Mouse (Mus musculus) heart, postnatal 4 days (tissue): Measurements from ENCODE around the gene Ttll5. TPM values are rescaled to one million over a fixed set of nuclear protein-coding genes. Genes with fewer than 3 reads are reported as not detected.

ENCODE experiments used
- DNase-seq: peaks from one replicate; pipeline ENCODE4 v3.0.0; 2021
- total RNA-seq, 2 experiments: library from RNA; stranded (reverse); gene quantifications; 2 replicates each; pipeline ENCODE4 v1.2.3; 2021

Ttll5 gene
- total RNA-seq = 10 to 100 TPM; 16.8 to 17.9 TPM

- DNase-seq = peak; percentile 95
Observed at GRCm38 (mm10) chr12:85824438-85825264, at the start of gene Ttll5, which contains the start of gene Erg28. Gene Ttll5, plus strand, starts transcription at chr12:85824659. Gene Erg28, minus strand, starts transcription at chr12:85824550.

GRCm38 (mm10) chr12:85778962-85779361 lies 45.5 kb upstream of the Ttll5 start:
- DNase-seq = no peak

GRCm38 (mm10) chr12:85779707-85780106 lies 44.8 kb upstream of the Ttll5 start:
- no peak for DNase-seq

DNA sequence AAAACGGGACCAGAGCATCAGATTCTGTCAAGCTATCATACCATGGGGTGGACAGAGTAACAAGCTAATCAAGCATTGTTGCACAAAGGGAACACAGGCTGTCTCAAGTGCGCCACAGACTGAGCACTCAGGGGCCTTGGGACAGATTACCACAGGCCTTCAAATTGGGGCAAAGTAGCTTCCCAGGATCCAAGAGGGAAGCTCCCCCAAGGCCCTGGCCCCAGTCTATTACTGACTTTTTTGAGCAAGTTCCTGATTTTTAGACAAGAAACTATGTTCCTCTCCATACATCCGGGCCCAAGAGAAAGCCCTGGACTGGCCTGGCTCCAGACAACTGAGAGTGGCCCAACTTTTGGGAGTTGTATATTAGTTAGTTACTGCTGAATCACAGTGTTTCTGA lies 42.9 kb upstream of the Ttll5 start:
- DNase-seq = no peak

DNA sequence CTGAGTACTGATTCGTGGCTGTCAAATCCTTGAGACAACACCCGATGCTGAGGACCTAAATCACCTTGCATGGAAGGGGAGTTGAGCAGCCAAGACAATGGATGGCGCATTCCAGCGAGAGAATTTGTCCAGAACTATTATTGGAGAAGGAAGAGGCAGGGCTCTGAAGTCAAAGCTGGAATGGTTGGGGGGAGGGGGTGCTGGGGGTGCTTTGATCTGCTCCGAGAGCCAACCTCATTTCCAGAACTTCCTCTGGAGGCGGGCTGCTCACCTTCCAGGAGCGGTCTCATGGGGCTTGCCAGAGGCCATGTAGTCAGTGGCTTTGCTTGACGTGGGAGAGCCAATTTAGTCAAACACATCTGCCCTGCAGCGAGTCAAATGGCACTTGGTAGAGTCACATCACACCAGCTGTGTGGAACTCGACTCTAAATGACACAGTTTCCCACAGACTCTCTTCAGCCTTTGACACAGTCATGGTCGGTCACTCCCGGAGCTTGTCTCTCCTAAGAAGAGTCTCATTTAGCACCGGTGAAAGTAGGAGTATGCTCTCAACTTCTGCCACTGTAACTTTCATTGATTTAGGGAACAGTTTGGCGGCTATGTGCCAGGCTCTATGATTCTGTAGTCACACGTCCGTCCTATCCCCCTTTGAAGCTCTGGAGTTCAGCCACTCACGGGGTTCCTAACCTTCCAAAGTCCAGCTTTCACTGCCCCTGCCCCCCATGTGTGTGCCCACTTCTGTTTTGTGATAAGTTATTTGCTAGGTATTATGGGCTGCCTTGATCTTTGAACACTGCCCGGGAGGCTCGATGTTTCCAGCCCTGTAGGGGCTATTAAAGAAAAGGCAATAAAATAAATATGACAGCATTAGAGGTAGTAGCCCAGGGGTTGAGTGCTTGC lies 39.3 kb upstream of the Ttll5 start:
- DNase-seq = peak; percentile 25

DNA sequence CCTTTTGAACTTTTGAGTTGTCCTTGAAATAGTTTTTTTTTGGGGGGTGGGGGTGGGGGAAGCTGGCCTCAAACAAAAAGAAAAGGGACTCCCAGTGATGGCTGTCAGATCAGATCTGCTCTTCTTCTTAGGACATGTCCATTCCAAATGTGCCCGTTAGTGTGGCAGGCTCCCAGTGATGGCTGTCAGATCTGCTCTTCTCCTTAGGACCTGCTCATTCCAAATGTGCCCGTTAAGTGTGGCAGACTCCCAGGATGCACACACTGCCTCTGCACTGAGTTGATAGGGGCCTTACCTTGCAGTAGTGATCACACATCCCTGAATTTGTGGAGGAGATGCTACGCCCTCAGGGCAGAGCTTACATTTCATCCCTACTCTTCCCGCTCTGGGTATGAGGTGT lies 32.3 kb upstream of the Ttll5 start:
- DNase-seq = no peak

- DNase-seq = peak; percentile 54
Observed at GRCm38 (mm10) chr12:85792821-85793346, 31.6 kb upstream of the Ttll5 start.

DNA sequence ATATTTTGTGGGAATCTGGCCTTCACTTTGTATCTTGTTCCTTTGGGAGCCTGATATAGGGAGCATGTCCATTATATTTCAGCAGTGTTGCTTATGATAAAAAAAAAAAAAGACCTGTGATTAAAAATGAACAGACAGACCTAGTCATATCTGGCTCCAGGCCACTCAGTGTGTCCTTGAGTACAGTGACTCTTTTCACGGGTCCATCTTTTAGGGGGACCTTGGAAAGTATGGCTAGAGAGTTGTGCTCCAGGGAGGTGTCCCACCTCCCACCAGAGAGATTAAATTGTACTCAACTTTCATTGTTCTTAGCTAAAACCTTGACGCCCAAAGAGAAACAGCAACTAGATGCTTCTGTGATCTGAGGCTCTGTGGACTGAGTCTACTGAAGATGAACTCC lies 30.4 kb upstream of the Ttll5 start:
- DNase-seq = no peak

GRCm38 (mm10) chr12:85795551-85795950 lies 28.9 kb upstream of the Ttll5 start:
- no peak for DNase-seq

GRCm38 (mm10) chr12:85800031-85800430 lies 24.4 kb upstream of the Ttll5 start:
- DNase-seq = no peak

GRCm38 (mm10) chr12:85809726-85810125 lies 14.7 kb upstream of the Ttll5 start:
- no peak for DNase-seq

DNA sequence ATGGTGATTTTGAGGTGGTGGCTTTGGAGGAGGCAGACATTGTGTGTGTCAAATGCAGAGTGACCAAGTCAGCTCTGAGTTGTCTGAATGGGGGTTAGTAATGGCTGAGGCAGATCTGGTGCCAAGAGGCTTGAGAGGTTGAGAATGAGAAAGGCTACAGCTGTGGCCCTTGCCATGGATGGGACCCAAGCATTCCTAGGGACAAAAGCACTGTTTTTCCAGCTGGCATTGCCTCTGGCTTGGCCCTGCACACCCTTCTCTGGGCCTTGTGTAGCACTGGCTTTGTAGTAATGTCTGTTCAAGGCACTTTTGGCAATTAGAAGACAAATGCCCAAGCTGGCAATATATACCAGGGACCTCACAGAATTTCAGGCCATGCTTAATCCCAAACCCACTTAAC lies 13.5 kb upstream of the Ttll5 start:
- no peak for DNase-seq

DNA sequence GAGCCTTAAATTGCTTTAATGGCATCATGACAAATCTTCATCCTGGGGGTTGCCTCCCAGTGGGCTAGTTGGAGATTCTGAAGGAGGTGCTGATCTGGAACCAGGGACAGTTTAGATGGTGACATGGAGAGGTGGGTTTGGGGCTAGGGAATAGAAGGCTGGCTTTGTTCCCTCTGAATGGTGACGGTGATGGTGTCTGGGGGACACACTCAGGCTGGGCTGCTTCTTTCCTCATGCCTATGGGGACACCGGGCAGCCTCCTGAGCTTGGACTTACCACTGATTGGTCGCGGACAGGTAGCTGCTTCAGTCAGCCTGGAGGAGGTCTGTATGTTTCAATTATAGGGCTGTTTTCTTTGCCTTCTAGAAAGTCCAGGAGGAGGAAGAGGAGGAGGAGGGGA lies 12.8 kb upstream of the Ttll5 start:
- DNase-seq = no peak

- peak; percentile 63 for DNase-seq
Observed at GRCm38 (mm10) chr12:85813599-85813998, 10.9 kb upstream of the Ttll5 start.

GRCm38 (mm10) chr12:85822051-85822450 lies 2.4 kb upstream of the Ttll5 start:
- DNase-seq = no peak

DNA sequence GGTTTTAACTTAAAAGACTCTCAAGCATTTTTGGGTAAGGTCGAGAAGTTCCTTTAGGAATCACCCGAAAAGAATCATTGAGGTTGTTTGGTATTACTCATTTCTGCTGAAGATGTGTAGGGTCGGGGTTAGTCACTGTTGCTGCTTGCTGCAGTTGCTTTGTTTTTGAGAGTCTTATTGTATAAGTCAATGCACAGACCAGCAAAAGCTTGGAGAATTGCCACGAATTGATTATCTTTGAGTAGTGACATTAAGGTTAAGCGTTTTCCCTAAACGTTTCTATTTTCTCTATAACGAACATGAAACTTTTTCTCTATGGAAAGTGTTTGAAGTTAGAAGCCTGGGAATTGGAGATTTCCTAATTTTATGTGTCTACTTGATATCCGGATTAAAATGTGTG lies 902 bp downstream of the Ttll5 start:
- no peak for DNase-seq

GRCm38 (mm10) chr12:85825822-85826221 lies 1.4 kb downstream of the Ttll5 start:
- no peak for DNase-seq

GRCm38 (mm10) chr12:85828856-85829255 lies 4.4 kb downstream of the Ttll5 start:
- no peak for DNase-seq

DNA sequence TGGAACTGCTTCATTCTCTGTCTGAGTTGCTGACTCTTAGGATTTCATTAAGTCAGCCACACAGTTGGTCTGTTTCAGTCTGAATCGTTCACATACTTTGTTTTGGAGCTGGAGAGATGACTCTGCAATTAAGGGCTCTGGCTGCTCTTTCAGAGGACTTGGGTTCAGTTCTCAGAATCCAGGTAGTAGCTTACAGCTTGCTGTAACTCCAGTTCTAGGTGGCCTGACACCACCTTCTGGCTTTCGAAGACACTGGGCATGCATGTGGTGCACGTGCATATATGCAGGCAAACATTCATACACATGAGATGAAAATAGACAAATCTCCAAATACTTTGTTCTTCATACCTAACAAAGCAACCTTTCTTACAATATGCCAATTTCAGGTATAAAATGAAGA lies 5.4 kb downstream of the Ttll5 start:
- no peak for DNase-seq

GRCm38 (mm10) chr12:85830691-85831090 lies 6.2 kb downstream of the Ttll5 start:
- DNase-seq = peak; percentile 54

- no peak for DNase-seq
Observed at GRCm38 (mm10) chr12:85834543-85834942, 10.1 kb downstream of the Ttll5 start.

- DNase-seq = no peak
Observed at GRCm38 (mm10) chr12:85837765-85838164, 13.3 kb downstream of the Ttll5 start.

- no peak for DNase-seq
Observed at GRCm38 (mm10) chr12:85839371-85840000, 15.0 kb downstream of the Ttll5 start.
